Mouse (Mus musculus) central nervous system, embryonic 11.5 days (tissue): ENCODE results near the gene Dpagt1. TPM values are rescaled to one million over a fixed set of nuclear protein-coding genes. Genes with fewer than 3 reads are reported as not detected.

Experiments
- polyA plus RNA-seq: library from polyadenylated mRNA; depleted of rRNA; stranded (reverse); fragments of >200 nt; gene quantifications from 2 replicates; pipeline ENCODE4 v1.2.3, GENCODE M21; 2012; rRNA removed

Dpagt1 gene
- polyA plus RNA-seq: 20.6 and 44.7 TPM in 2 replicates

GRCm38 (mm10) chr9:44325768-44326370 is at the start of gene Dpagt1:
Gene Dpagt1, plus strand, starts transcription at chr9:44326019.

DNA sequence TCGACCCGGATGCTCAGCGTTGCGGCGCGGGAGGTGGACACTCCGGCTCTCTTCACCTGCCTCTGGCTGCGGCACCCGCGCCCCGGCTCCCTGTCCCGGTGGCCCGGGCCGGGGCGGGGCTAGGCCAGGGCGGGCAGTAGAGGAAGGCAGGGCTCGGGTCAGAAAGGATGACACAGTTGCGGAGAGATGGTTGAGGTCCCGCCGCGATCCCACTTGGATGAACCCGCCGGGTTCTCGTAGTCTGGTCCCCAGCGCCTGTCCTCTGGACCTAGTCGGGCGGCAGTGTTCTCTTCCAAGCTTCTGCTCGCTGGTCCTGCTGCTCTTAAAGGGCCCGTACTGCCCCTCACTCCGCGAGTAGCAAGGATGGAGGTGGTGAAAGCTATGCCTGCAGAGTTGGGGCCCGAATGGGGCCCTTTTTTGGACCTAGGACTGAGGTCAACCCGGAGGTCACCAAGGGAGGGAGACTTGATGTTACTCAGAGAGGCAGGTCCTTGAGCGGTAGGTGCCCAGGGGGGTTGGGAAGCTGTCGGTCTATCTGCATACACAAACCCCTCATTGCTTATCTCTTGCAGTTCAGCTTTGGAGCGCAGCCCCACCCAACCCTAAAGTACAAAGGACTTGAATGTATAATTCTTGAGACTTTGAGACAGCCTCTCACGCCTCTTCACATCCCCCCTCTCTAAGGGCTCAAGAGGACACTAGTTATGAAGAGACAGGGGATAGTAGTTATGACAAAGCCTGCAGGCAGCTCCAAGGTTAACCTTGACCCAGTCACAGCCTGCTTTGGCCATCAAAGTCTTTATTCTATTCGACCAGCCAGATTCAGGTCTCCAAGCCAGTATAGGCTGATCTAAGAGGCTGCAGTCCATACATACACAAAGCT is 37.5 kb upstream of the Dpagt1 start, which contains the start of gene Abcg4:
Gene Abcg4, minus strand, starts transcription at position 540 of the 883 bp plus-strand sequence.

GRCm38 (mm10) chr9:44305466-44306079 is 20.2 kb upstream of the Dpagt1 start, which contains the start of gene Hinfp:
Gene Hinfp, minus strand, starts transcription at chr9:44305671.

DNA sequence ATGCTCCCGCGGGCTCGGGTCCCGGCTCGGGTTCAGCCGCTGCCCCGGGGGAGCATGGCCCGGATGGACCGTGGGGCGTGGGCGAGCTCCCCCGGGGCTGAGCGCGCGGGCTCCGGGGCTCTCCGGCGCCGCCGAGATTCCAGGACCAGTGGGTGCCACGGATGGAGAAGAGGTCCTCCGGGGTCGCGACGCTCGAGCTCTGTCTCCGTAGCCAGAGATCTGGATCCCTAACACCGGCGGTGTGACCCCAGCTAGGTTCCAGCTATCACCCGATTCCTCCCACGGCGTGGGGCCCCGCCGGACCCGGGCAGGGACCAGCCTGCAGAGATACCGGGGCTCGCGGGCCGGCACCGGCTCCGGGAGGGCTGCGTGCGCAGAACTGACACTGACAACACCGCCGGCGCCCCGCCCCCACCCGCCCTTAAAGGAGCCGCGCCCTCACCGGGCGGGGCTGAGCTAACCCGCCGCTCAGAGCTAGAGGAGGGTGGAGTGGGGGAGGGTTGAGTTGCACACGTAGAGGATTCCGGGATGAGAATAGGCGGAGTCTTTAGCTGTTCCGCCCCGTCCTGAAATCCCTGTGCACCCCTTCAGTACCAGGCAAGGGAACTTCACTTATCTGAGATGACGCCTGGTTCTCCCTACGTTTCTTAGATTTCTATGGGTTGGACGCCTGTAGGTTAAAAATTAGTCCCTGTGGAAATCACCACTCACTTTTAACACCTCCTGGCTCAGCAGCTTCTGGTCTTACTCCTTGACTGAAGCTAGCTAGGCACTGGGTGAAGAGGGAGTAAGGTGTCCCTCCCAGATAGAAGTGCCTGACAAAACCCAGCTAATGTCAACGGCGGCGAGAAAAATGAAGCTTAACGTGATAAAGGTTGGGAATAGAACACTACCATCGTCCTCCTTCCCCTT is 5.7 kb upstream of the Dpagt1 start, which contains the start of gene C2cd2l:
Gene C2cd2l, minus strand, starts transcription at position 399 of the 912 bp plus-strand sequence.

GRCm38 (mm10) chr9:44334396-44335330 is 8.8 kb downstream of the Dpagt1 start, which contains the start of gene H2afx:
Gene H2afx, plus strand, starts transcription at chr9:44334694.

GRCm38 (mm10) chr9:44343781-44344421 is 18.1 kb downstream of the Dpagt1 start, which contains the start of gene Hmbs:
Gene Hmbs, minus strand, starts transcription at chr9:44344228.

DNA sequence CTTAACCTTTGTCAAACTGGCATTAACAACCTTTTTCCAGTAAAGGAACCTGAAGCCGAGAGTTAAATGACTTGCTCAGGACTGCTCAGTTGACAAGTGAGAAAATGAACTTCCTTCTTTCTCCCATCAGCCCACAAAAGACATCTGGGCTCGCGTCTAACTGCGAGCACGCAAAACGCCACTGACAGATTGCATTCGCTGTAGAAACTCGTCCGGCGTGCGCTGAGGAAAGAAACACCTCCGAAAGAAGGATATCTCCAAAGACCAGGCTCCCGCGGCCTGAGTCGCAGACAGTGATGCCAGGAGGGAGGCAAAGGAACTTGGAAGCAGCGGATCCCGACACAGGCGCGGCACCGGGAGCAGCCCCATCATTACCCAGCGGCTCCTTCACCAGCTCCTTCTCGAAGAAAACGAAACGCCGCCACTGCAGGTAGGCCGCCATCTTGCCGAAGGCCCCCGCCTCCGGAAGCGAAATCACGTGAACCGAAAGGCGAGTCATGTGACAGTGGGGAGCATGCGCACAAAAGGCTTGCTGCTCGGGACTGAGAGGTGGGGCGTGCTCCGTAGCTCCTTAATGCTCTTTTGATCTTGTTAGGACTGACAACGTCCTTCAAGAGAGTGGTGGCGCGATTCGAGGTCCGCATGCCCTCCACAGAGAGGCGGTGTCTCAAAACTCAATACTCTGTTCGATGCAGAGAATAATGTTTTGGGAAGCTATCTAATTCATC is 35.5 kb downstream of the Dpagt1 start, which contains the start of gene Vps11:
Gene Vps11, minus strand, starts transcription at position 481 of the 728 bp plus-strand sequence.

GRCm38 (mm10) chr9:44379054-44379834 is 53.4 kb downstream of the Dpagt1 start, which contains the start of gene Hyou1:
Gene Hyou1, plus strand, starts transcription at chr9:44379490.

Other genes with a start within 250 kb of the Dpagt1 start
- 0.17 and 0.26 TPM in 2 replicates for gene Mfrp, start 224.3 kb upstream of the Dpagt1 start, polyA plus RNA-seq
- gene C1qtnf5, start 218.8 kb upstream of the Dpagt1 start, polyA plus RNA-seq: 0.67 and 1.6 TPM in 2 replicates
- 0.31 and 0.55 TPM in 2 replicates for gene Gm49380, start 212.5 kb upstream of the Dpagt1 start, polyA plus RNA-seq
- gene Rnf26, start 212.5 kb upstream of the Dpagt1 start, polyA plus RNA-seq: 46.4 and 52.6 TPM in 2 replicates
- 22.7 and 32.7 TPM in 2 replicates for gene Mcam, start 191.6 kb upstream of the Dpagt1 start, polyA plus RNA-seq
- 19.7 and 24.1 TPM in 2 replicates for gene Cbl, start 92.0 kb upstream of the Dpagt1 start, polyA plus RNA-seq
- gene Ccdc153, start 85.3 kb upstream of the Dpagt1 start, polyA plus RNA-seq: 0.05 and 0.14 TPM in 2 replicates
- 0.20 and 0.31 TPM in 2 replicates for gene Pdzd3, start 74.5 kb upstream of the Dpagt1 start, polyA plus RNA-seq
- gene Nlrx1, start 57.4 kb upstream of the Dpagt1 start, polyA plus RNA-seq: 2.0 and 2.4 TPM in 2 replicates
- gene Abcg4, start 37.4 kb upstream of the Dpagt1 start, polyA plus RNA-seq: 19.3 and 19.5 TPM in 2 replicates
- 38.6 and 43.6 TPM in 2 replicates for gene Hinfp, start 20.3 kb upstream of the Dpagt1 start, polyA plus RNA-seq
- 19.9 and 22.4 TPM in 2 replicates for gene C2cd2l, start 5.7 kb upstream of the Dpagt1 start, polyA plus RNA-seq
- gene H2afx, start 8.7 kb downstream of the Dpagt1 start, polyA plus RNA-seq: 292 and 369 TPM in 2 replicates
- 111 and 135 TPM in 2 replicates for gene Hmbs, start 18.2 kb downstream of the Dpagt1 start, polyA plus RNA-seq
- 24.8 and 28.6 TPM in 2 replicates for gene Vps11, start 35.7 kb downstream of the Dpagt1 start, polyA plus RNA-seq
- 59.1 and 68.3 TPM in 2 replicates for gene Hyou1, start 53.5 kb downstream of the Dpagt1 start, polyA plus RNA-seq
- 20.2 TPM in 2 replicates for gene Slc37a4, start 70.8 kb downstream of the Dpagt1 start, polyA plus RNA-seq
- gene Rps25, start 81.1 kb downstream of the Dpagt1 start, polyA plus RNA-seq: 853 and 1,290 TPM in 2 replicates
- 123 and 141 TPM in 2 replicates for gene Trappc4, start 81.6 kb downstream of the Dpagt1 start, polyA plus RNA-seq
- 37.0 and 40.8 TPM in 2 replicates for gene Ccdc84, start 92.5 kb downstream of the Dpagt1 start, polyA plus RNA-seq
- gene Foxr1, start 115.1 kb downstream of the Dpagt1 start, polyA plus RNA-seq: not detected in 2 replicates
- gene Upk2, start 129.0 kb downstream of the Dpagt1 start, polyA plus RNA-seq: 0.11 and 0.43 TPM in 2 replicates
- gene Bcl9l, start 156.8 kb downstream of the Dpagt1 start, polyA plus RNA-seq: 15.7 and 19.1 TPM in 2 replicates
- gene Cxcr5, start 235.9 kb downstream of the Dpagt1 start, polyA plus RNA-seq: not detected in 2 replicates